Mouse (Mus musculus) kidney, postnatal 36 days (tissue): Measurements from ENCODE around the gene Fut11.

Experiments used
- DNase-seq, 2 experiments: peaks; one replicate each; pipeline ENCODE4 v3.0.0; 2021 to 2022; ENCODE audit warnings: mixed read lengths in 2 of 2

Fut11 gene

GRCm38 (mm10) chr14:20694884-20695760 is at the start of gene Fut11:
Fut11 (plus strand) TSS chr14:20694968.
- peak; percentile 83 to 90 for DNase-seq

GRCm38 (mm10) chr14:20645547-20645946 is 49.2 kb upstream of the Fut11 start:
- no peak for DNase-seq

GRCm38 (mm10) chr14:20646381-20646780 is 48.4 kb upstream of the Fut11 start:
- no peak for DNase-seq

- DNase-seq: no peak
Observed at GRCm38 (mm10) chr14:20651000-20651399, 43.8 kb upstream of the Fut11 start.

- DNase-seq: no peak
Observed at GRCm38 (mm10) chr14:20651722-20652256, 43.0 kb upstream of the Fut11 start.

GRCm38 (mm10) chr14:20654690-20655421 is 39.9 kb upstream of the Fut11 start:
- DNase-seq: no peak

- DNase-seq: no peak
Observed at GRCm38 (mm10) chr14:20655731-20656130, 39.0 kb upstream of the Fut11 start.

- DNase-seq: no peak
Observed at GRCm38 (mm10) chr14:20656361-20656760, 38.4 kb upstream of the Fut11 start, which contains the start of gene Myoz1. Myoz1 (minus strand) TSS chr14:20656540.

GRCm38 (mm10) chr14:20658326-20658725 is 36.4 kb upstream of the Fut11 start:
- DNase-seq: peak; percentile 56 to 57

GRCm38 (mm10) chr14:20658902-20659301 is 35.9 kb upstream of the Fut11 start:
- no peak for DNase-seq

- DNase-seq: no peak
Observed at GRCm38 (mm10) chr14:20659687-20660086, 35.1 kb upstream of the Fut11 start.

GRCm38 (mm10) chr14:20660827-20661660 is 33.7 kb upstream of the Fut11 start:
- peak; percentile 95 to 97 for DNase-seq

GRCm38 (mm10) chr14:20661661-20662331 is 33.0 kb upstream of the Fut11 start:
- peak; percentile 41 to 52 for DNase-seq

- no peak for DNase-seq
Observed at GRCm38 (mm10) chr14:20662740-20663139, 32.0 kb upstream of the Fut11 start.

GRCm38 (mm10) chr14:20663601-20664000 is 31.2 kb upstream of the Fut11 start:
- no peak for DNase-seq

GRCm38 (mm10) chr14:20664436-20664835 is 30.3 kb upstream of the Fut11 start:
- DNase-seq: no peak

GRCm38 (mm10) chr14:20667469-20667868 is 27.3 kb upstream of the Fut11 start:
- no peak for DNase-seq

GRCm38 (mm10) chr14:20668154-20668810 is 26.5 kb upstream of the Fut11 start, which contains the start of gene Synpo2l:
Synpo2l (minus strand) TSS chr14:20668354.
- peak; percentile 77 to 84 for DNase-seq

- peak; percentile 53 to 73 for DNase-seq
Observed at GRCm38 (mm10) chr14:20672990-20673389, 21.8 kb upstream of the Fut11 start.

- peak; percentile 80 to 89 for DNase-seq
Observed at GRCm38 (mm10) chr14:20673735-20674063, 21.1 kb upstream of the Fut11 start.

GRCm38 (mm10) chr14:20674064-20674833 is 20.5 kb upstream of the Fut11 start, which contains the start of gene Sec24c:
Sec24c (plus strand) TSS chr14:20674308.
- peak; percentile 98 to 99 for DNase-seq
